Mouse (Mus musculus): Measurements from ENCODE around the gene Gm32802. TPM values are rescaled to one million over a fixed set of nuclear protein-coding genes. Genes with fewer than 3 reads are reported as not detected.
"Not testable (repeated sequence)": the region's sequence is repeated elsewhere in the genome, so short reads cannot be mapped to it uniquely, and the experiment has no call there.

Gene Gm32802
- total and polyA plus RNA-seq, 3 experiments = 0.55 to 0.59 TPM; not detected in 1

DNA sequence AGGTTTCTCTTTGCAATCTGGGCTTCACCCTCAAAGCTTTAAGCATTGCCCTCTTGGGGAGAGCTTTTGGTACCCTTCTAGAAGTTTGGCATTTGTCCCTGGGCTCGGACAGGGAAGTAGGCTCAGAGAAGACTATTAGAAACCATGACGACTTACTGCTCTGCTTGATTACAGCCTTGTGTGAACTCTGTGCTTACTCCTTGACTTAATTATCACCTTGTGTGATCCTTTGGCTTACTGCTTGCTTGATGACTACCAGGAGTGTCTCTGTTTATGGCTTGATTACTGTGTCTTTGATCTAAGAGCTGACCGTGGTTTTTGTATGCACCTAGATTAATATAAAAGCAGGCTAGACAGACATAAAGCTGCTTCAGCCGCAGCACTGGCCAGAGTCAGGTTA is 19.6 kb downstream of the Gm32802 start:
- DNase-seq; H3K9ac ChIP-seq (ENCODE audit: low read depth, low read length); H3K36me3 ChIP-seq (ENCODE audit: control insufficient read depth, insufficient read depth, low read length); intact Hi-C loops (cut with DNase I); H3K27me3 ChIP-seq (ENCODE audit: control insufficient read depth, insufficient read depth, low read length); H3K79me2 ChIP-seq (replicated peaks; ENCODE audit: control insufficient read depth, insufficient read depth, low read length); H3K4me3 ChIP-seq; H3K4me1 ChIP-seq (ENCODE audit: control insufficient read depth, insufficient read depth, low read length); H3K27ac ChIP-seq: not testable (repeated sequence)
- WGBS = no CpG with 5 or more reads among the region's 4 CpGs

- H3K4me3 ChIP-seq; H3K9ac ChIP-seq (ENCODE audit: low read depth, low read length); H3K27me3 ChIP-seq (ENCODE audit: control insufficient read depth, insufficient read depth, low read length); intact Hi-C loops (cut with DNase I); DNase-seq; H3K4me1 ChIP-seq (ENCODE audit: control insufficient read depth, insufficient read depth, low read length); H3K27ac ChIP-seq; H3K79me2 ChIP-seq (replicated peaks; ENCODE audit: control insufficient read depth, insufficient read depth, low read length); H3K36me3 ChIP-seq (ENCODE audit: control insufficient read depth, insufficient read depth, low read length): not testable (repeated sequence)
- 75% methylated on average over 7 of the region's 7 CpGs for WGBS
Observed at GRCm38 (mm10) chr10:118282565-118282964, 24.1 kb downstream of the Gm32802 start.

DNA sequence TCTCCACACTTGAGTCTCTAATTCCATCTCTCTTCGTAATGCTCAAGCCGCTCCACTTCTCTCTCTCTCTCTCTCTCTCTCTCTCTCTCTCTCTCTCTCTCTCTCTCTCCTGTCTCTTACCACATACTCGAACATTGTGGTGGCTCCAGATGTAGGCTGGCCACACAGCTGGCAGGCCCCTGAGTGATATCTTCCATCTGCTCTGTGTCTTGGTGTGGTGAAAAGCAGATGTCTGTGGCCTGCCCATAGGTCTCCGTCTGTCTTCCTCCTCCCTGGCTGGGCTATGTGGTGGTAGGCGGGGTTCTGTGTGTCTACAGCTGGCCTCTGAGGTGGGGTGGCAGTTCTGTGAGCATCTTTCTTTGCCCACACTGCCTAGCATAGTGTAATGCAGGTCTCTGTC is 24.5 kb downstream of the Gm32802 start:
- H3K4me3 ChIP-seq; H3K4me1 ChIP-seq (ENCODE audit: control insufficient read depth, insufficient read depth, low read length); H3K27me3 ChIP-seq (ENCODE audit: control insufficient read depth, insufficient read depth, low read length); H3K36me3 ChIP-seq (ENCODE audit: control insufficient read depth, insufficient read depth, low read length); H3K9ac ChIP-seq (ENCODE audit: low read depth, low read length); DNase-seq; H3K79me2 ChIP-seq (replicated peaks; ENCODE audit: control insufficient read depth, insufficient read depth, low read length); intact Hi-C loops (cut with DNase I); H3K27ac ChIP-seq: not testable (repeated sequence)
- 61% methylated on average over 3 of the region's 5 CpGs for WGBS

DNA sequence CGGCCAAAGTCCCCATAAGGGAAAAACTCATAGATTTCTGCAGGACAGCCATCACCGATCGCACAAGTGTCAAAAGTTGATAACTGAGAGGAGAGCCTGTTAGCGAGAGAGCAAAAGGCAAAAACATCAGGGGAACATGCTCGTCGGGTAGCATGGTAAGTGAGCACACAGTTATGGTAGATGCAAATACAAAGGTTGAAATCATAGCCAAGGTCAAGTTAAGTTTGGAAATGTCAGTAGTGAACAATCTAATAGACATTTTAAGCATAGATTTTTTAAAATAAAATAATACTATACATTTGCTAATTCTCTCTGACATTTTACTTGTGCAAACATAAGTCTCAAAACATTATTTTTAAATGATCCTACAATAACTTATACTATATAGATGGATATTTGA is 36.5 kb downstream of the Gm32802 start, which contains the start of gene Iltifb:
TSS of gene Iltifb (minus strand) at position 101 of the 400 bp plus-strand sequence.
- Histone ChIP-seq H3K79me2 (replicated peaks; ENCODE audit: control insufficient read depth, insufficient read depth, low read length) (no peaks in the 10 kb centered on the region), H3K27ac (no peak within 1 kb of the TSS), H3K4me3 (no peak within 1 kb of the TSS), H3K36me3 (ENCODE audit: control insufficient read depth, insufficient read depth, low read length) (no peaks in the 10 kb centered on the region), H3K27me3 (ENCODE audit: control insufficient read depth, insufficient read depth, low read length) (no peaks in the 10 kb centered on the region), H3K9ac (ENCODE audit: low read depth, low read length) (no peak within 1 kb of the TSS), H3K4me1 (ENCODE audit: control insufficient read depth, insufficient read depth, low read length) (no peaks in the 10 kb centered on the region)
- TF ChIP-seq POLR2A (IDR thresholded peaks at IDR 0.05; ENCODE audit: insufficient read depth, low read depth, low read length) (no peak), EP300 (IDR thresholded peaks at IDR 0.05; ENCODE audit: insufficient read depth, low read depth, low read length) (no peak), CTCF (IDR thresholded peaks at IDR 0.05) (no peak)
- DNase-seq = no peak
- intact Hi-C loops (cut with DNase I) = no loop called here
- 81% methylated on average over 6 of the region's 6 CpGs for WGBS

DNA sequence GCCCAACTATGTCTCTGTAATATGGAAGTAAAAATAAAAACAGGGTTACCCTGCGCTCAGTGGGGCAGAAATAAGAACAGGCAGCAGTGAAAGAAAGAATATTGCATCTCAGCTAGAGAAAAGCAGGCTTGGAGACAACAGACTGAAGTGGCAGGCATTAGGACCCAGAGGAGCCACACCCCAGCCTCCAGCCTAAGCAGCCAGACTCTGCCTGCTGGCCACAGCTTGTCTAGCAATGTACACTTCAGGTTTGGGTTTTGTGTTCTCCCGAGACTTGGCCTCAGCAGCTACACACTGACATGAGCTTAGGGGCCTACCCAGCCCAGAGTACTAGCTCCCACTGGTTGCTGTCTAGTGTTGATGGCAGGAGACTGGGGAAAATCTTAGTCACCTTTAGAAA is 43.6 kb downstream of the Gm32802 start:
- DNase-seq; H3K36me3 ChIP-seq (ENCODE audit: control insufficient read depth, insufficient read depth, low read length); H3K4me1 ChIP-seq (ENCODE audit: control insufficient read depth, insufficient read depth, low read length); H3K27ac ChIP-seq; intact Hi-C loops (cut with DNase I); H3K27me3 ChIP-seq (ENCODE audit: control insufficient read depth, insufficient read depth, low read length); H3K4me3 ChIP-seq; H3K9ac ChIP-seq (ENCODE audit: low read depth, low read length); H3K79me2 ChIP-seq (replicated peaks; ENCODE audit: control insufficient read depth, insufficient read depth, low read length): not testable (repeated sequence)
- 31% methylated on average over 2 of the region's 2 CpGs for WGBS

Other genes with a start within 250 kb of the Gm32802 start
- 1 to 10 TPM; 3.9 to 4.0 TPM for gene Mdm1, start 116.9 kb upstream of the Gm32802 start, total RNA-seq (2021)
- gene Mdm1, start 116.9 kb upstream of the Gm32802 start, polyA plus RNA-seq (2012; rRNA removed) = 3.3 and 5.9 TPM in 2 replicates
- not detected for gene Il22, start 53.7 kb upstream of the Gm32802 start, total RNA-seq (2021)
- not detected in 2 replicates for gene Il22, start 53.7 kb upstream of the Gm32802 start, polyA plus RNA-seq (2012; rRNA removed)
- gene Gm32717, start 17.9 kb upstream of the Gm32802 start, total RNA-seq (2021) = under 1 TPM; 0.55 to 0.59 TPM
- gene Gm32717, start 17.9 kb upstream of the Gm32802 start, polyA plus RNA-seq (2012; rRNA removed) = not detected in 2 replicates
- not detected for gene Iltifb, start 36.4 kb downstream of the Gm32802 start, total RNA-seq (2021)
- gene Iltifb, start 36.4 kb downstream of the Gm32802 start, polyA plus RNA-seq (2012; rRNA removed) = not detected in 2 replicates
- not detected for gene Gm9040, start 68.3 kb downstream of the Gm32802 start, total RNA-seq (2021)
- not detected in 2 replicates for gene Gm9040, start 68.3 kb downstream of the Gm32802 start, polyA plus RNA-seq (2012; rRNA removed)
- not detected for gene Gm9044, start 73.7 kb downstream of the Gm32802 start, total RNA-seq (2021)
- not detected in 2 replicates for gene Gm9044, start 73.7 kb downstream of the Gm32802 start, polyA plus RNA-seq (2012; rRNA removed)
- not detected for gene Gm9045, start 79.1 kb downstream of the Gm32802 start, total RNA-seq (2021)
- not detected in 2 replicates for gene Gm9045, start 79.1 kb downstream of the Gm32802 start, polyA plus RNA-seq (2012; rRNA removed)
- gene Gm9046, start 84.6 kb downstream of the Gm32802 start, total RNA-seq (2021) = not detected
- gene Gm9046, start 84.6 kb downstream of the Gm32802 start, polyA plus RNA-seq (2012; rRNA removed) = not detected in 2 replicates
- not detected for gene Gm9048, start 90.0 kb downstream of the Gm32802 start, total RNA-seq (2021)
- gene Gm9048, start 90.0 kb downstream of the Gm32802 start, polyA plus RNA-seq (2012; rRNA removed) = not detected in 2 replicates
- gene Gm9049, start 95.4 kb downstream of the Gm32802 start, total RNA-seq (2021) = not detected
- gene Gm9049, start 95.4 kb downstream of the Gm32802 start, polyA plus RNA-seq (2012; rRNA removed) = not detected in 2 replicates
- not detected for gene Ifng, start 182.4 kb downstream of the Gm32802 start, total RNA-seq (2021)
- not detected in 2 replicates for gene Ifng, start 182.4 kb downstream of the Gm32802 start, polyA plus RNA-seq (2012; rRNA removed)

Measured in heart, adult 2 months (tissue).